Mouse (Mus musculus) NIH3T3 (cell line): ENCODE data around the gene Fam118b.

Experiments used
- DNase-seq: peaks from one replicate; pipeline ENCODE4 v3.0.0-alpha.2; 2012; ENCODE audit warnings: low read depth

Fam118b gene

GRCm38 (mm10) chr9:35197625-35198024 is 70.0 kb downstream of the Fam118b start:
- DNase-seq, result no peak

GRCm38 (mm10) chr9:35194048-35194447 is 73.6 kb downstream of the Fam118b start:
- DNase-seq, result no peak

- no peak for DNase-seq
Measured at GRCm38 (mm10) chr9:35192983-35193542, 74.5 kb downstream of the Fam118b start.

- DNase-seq, result no peak
Measured at GRCm38 (mm10) chr9:35188700-35189099, 78.9 kb downstream of the Fam118b start.

GRCm38 (mm10) chr9:35187351-35187903 is 80.2 kb downstream of the Fam118b start:
- DNase-seq, result no peak

GRCm38 (mm10) chr9:35186430-35186829 is 81.2 kb downstream of the Fam118b start:
- no peak for DNase-seq

- DNase-seq, result no peak
Measured at GRCm38 (mm10) chr9:35183359-35183758, 84.2 kb downstream of the Fam118b start.

- DNase-seq, result no peak
Measured at GRCm38 (mm10) chr9:35182832-35183231, 84.8 kb downstream of the Fam118b start.

- no peak for DNase-seq
Measured at GRCm38 (mm10) chr9:35176124-35176659, 91.4 kb downstream of the Fam118b start.

- peak; percentile 86 for DNase-seq
Measured at GRCm38 (mm10) chr9:35175251-35176123, 92.1 kb downstream of the Fam118b start, which contains the start of gene Dcps. Gene Dcps (minus strand): TSS chr9:35176061.

- no peak for DNase-seq
Measured at GRCm38 (mm10) chr9:35173331-35173730, 94.3 kb downstream of the Fam118b start.

- no peak for DNase-seq
Measured at GRCm38 (mm10) chr9:35170071-35170470, 97.5 kb downstream of the Fam118b start.
